Mouse (Mus musculus): ENCODE measurements around the gene Tmem138.

The Tmem138 gene

DNA sequence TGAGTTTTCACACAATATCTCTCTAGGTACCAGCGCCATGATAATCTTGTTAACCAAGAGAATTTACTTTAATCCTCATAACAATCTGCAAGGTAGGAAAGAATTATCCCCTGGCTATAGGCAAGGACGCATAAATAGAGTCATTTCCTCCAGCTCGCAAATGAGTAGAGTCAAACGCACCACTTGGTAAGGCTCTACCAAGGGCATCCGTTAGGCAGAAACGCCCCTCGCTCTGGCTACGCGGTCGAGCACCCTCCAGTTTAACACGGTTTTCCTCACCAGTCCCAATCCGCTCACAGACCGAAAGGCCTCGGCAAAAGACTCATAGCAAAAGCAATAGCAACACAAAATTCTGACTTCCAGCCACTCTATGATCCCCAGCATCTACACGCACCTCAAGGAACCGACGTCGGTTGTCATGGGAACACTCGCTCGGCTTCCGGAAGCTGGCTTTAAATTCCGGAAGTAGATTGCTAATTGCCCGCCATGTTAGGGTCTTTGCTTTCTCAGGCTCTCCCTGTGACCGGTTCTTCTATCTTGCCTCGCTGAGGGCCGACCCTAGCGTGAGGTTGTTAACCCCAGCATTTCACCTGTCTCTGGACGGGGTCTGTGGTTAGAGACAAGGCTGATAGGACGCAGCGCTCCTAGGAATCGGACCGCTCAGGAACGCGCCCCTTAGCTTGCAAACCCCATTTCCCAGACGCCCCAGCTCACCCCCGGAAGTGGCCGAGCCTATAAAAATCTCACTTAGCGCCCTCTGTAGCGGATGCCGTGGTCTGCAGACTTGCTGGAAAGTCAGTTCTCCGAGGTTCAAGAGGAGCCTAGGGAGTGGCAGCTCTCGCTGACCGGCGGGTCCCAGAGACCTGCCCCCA lies at the start of gene Tmem138, which contains the start of gene Cyb561a3:
TSS of gene Tmem138 (minus strand) at position 673 of the 872 bp plus-strand sequence.
TSS of gene Cyb561a3 (plus strand) at position 483 of the 872 bp plus-strand sequence.
- DNase-seq (ENCODE audit: low spot score in 2 of 2): peak; percentile 94 to 97

DNA sequence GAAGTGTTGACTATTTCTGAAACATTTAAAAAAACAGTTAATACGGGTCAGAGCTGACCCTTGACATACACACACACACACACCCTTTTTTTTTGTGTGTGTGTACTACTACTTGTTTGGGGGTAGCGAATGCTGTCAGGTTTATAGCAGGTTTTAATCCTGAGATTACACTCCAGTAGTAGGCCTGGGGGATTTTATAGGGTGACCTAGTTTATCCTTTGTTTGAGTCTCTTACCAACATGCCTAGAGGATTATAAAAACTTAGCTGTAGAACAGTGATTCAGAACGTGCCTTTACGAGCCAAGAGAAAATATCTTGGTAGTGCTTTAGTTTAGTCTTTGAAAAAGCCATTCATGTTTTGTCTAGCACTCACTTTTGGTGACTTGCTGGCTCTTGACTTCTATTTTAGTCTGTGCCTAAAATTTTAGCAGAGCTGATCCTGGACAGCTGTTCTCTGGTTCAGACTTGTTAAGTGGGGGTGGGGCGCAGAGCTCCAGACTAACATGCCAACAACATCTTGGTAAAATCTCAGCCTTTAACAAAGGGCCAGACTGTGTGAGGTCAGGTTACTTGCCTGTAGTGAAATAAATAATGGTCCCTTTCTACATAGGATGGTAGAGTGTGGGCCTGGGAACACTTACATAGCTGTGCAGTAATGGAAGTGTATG lies 31.5 kb upstream of the Tmem138 start:
- no peak for DNase-seq (ENCODE audit: low spot score in 2 of 2)

- DNase-seq (ENCODE audit: low spot score in 2 of 2): no peak
Measured at GRCm38 (mm10) chr19:10605901-10606622, 28.9 kb upstream of the Tmem138 start.

GRCm38 (mm10) chr19:10605293-10605900 lies 28.2 kb upstream of the Tmem138 start, which contains the start of the genes Ddb1 and Tkfc:
Ddb1 (plus strand) TSS chr19:10605327.
Tkfc (minus strand) TSS chr19:10605654.
- DNase-seq (ENCODE audit: low spot score in 2 of 2): peak; percentile 99

DNA sequence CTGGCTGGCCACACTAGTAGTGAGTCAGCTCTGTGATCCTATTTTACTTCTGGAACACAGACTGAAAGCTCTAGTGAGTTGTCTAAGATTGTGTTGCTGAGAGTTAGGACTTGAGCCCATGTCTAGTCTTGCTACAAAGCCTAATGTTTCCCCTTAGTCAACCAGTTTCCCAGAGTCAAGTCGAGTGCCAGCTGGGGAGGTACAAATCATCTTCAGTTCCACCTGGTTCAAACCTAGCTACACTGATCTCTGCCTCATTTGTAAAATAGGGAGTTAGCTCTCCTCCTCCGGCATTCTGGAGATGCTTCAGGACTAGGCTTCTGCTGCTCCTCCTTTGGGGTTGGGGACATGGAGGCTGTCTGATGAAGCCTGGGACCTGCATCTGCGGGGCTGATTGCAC lies 27.4 kb upstream of the Tmem138 start:
- DNase-seq (ENCODE audit: low spot score in 2 of 2): no peak

GRCm38 (mm10) chr19:10603660-10604523 lies 26.7 kb upstream of the Tmem138 start:
- peak; percentile 38 to 52 for DNase-seq (ENCODE audit: low spot score in 2 of 2)

DNA sequence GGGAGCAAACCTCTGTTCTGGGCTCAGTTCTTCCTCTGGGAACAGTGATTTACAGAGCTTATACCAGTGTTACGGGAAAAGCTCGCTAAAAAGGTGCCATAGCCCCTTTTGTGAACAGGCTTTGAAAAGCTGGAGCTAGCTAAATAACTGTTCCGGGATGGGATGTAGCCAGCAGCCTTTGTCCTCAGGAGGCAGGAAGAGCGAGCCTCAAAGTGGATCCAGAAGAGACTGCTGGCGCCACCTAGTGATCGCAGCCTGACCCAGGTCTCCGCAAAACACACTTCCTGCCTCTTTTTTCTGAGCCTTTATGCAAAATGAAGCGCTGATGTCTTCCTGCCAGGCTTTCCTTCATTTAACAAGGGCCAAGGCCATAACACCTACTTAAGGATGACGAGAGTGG lies 25.6 kb upstream of the Tmem138 start:
- DNase-seq (ENCODE audit: low spot score in 2 of 2): peak; percentile 91 to 93

GRCm38 (mm10) chr19:10602247-10602769 lies 25.1 kb upstream of the Tmem138 start:
- DNase-seq (ENCODE audit: low spot score in 2 of 2): no peak

- no peak for DNase-seq (ENCODE audit: low spot score in 2 of 2)
Measured at GRCm38 (mm10) chr19:10599648-10600047, 22.5 kb upstream of the Tmem138 start.

DNA sequence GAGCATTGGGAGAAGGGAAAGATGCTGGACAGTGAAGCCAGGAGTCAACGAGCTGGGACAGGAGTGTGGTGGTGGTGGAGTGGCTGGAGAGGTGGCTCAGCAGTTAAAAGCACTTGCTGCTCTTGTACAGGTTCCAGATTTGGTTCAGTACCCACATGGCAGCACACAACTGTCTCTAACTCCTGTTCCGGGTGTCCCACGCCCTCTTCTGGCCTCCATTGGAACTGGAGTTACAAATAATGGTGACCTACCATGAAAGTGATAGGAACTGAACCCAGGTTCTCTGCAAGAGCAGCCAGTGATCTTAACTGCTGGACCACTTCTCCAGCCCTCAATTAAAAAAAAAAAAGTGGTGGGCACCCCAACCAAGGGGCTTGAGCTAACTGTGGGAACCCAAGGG lies 21.0 kb upstream of the Tmem138 start:
- no peak for DNase-seq (ENCODE audit: low spot score in 2 of 2)

- no peak for DNase-seq (ENCODE audit: low spot score in 2 of 2)
Measured at GRCm38 (mm10) chr19:10591659-10592377, 14.7 kb upstream of the Tmem138 start.

DNA sequence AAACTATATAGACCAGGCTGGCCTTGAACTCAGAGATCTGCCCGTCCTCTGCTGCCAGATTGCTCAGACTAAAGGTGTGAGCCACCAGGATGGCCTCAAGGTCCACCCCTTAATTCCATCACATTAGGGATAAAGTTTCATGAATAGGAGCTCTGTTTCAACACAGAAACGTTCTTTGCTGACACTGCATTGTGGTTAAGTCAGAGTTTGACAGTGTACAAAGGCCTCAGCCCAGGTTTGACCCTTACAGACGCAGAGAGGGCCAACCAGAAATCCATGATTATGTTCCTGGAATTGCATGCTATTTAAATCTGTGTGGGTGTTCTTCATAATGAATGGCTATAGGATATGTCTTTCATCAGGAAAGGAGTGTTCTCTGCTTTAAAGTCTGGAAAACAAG lies 13.1 kb upstream of the Tmem138 start:
- DNase-seq (ENCODE audit: low spot score in 2 of 2): no peak

GRCm38 (mm10) chr19:10589127-10589857 lies 12.1 kb upstream of the Tmem138 start:
- DNase-seq (ENCODE audit: low spot score in 2 of 2): no peak

- no peak for DNase-seq (ENCODE audit: low spot score in 2 of 2)
Measured at GRCm38 (mm10) chr19:10587231-10587630, 10.1 kb upstream of the Tmem138 start.

GRCm38 (mm10) chr19:10585112-10585511 lies 8.0 kb upstream of the Tmem138 start:
- no peak for DNase-seq (ENCODE audit: low spot score in 2 of 2)

- peak in 1 of 2 experiments; percentile 36 for DNase-seq (ENCODE audit: low spot score in 2 of 2)
Measured at GRCm38 (mm10) chr19:10583550-10584146, 6.5 kb upstream of the Tmem138 start.

- no peak for DNase-seq (ENCODE audit: low spot score in 2 of 2)
Measured at GRCm38 (mm10) chr19:10581984-10582383, 4.8 kb upstream of the Tmem138 start.

DNA sequence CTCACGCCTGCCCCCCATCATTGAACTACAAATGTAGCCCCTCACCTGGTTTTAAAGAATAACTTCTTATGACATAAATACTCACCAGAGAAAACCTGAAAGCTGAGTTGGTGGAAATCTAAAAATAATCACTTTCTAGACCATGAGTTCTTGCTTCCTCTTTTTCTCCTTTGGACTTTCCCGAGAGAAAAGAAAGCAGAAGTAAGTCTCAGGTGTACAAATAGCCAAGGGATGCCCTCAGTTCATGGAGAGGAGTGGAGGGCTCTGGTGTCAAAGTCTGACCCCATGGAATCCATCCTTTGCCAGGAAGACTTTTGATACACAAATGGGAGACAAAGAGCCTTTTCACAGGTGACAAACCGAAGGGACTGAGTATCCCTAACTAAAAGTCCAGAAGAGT lies 3.6 kb upstream of the Tmem138 start:
- no peak for DNase-seq (ENCODE audit: low spot score in 2 of 2)

DNA sequence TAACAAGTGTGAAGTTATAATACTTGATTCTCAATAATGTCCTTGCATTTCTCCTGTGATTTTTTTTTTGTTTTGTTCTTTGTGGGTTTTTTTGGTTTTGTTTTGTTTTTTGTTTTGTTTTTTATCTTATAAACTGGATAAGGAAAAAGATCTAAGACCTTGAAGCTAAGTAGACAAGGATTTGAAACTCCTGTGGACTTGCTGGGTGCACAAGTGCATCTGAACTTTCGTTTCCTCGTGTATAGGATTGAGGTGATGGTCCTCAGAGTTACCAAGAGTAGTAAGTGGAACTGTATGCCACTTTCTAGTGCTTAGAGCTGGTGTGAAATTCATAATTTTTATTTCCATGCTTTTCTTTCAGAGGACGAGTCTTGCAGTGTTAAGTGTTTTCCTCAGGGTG lies 2.9 kb upstream of the Tmem138 start:
- no peak for DNase-seq (ENCODE audit: low spot score in 2 of 2)
